Mouse (Mus musculus): Measurements from ENCODE around the gene Hist1h2af. TPM values are rescaled to one million over a fixed set of nuclear protein-coding genes. Genes with fewer than 3 reads are reported as not detected.
"Not testable (repeated sequence)": the region's sequence is repeated elsewhere in the genome, so short reads cannot be mapped to it uniquely, and the experiment has no call there.

Gene Hist1h2af
- polyA plus RNA-seq, 1 experiment from 2014 or later: 4.3 TPM

- Histone ChIP-seq H3K27me3 (ENCODE audit: insufficient read depth, low read length) (no peaks in the 10 kb centered on the region), H3K4me2 (replicated peaks; ENCODE audit: low read depth, low read length) (peak within 1 kb of the TSS; percentile 68), H3K9ac (replicated peaks; ENCODE audit: low read length) (no peak within 1 kb of the TSS; the same call in 1 of the 2 replicates), H3K36me3 (ENCODE audit: insufficient read depth, low read length) (no peaks in the 10 kb centered on the region), H3K4me1 (ENCODE audit: insufficient read depth, low read length) (peaks cover 18% of the 10 kb centered on the region), H3K27ac (ENCODE audit: low read length) (peak within 1 kb of the TSS; percentile 99), H3K9me3 (ENCODE audit: low read length) (no peaks in the 10 kb centered on the region), H3K4me3 (ENCODE audit: low read length) (no peak within 1 kb of the TSS)
- no peak for ATAC-seq (ENCODE audit: low FRiP score, low TSS enrichment)
Measured at GRCm38 (mm10) chr13:23552962-23553361, 19.3 kb downstream of the Hist1h2af start, which contains the start of gene Hist1h1d. TSS of gene Hist1h1d (plus strand) at chr13:23553262.

GRCm38 (mm10) chr13:23554393-23554792, 20.7 kb downstream of the Hist1h2af start:
- ATAC-seq (ENCODE audit: low FRiP score, low TSS enrichment): no peak
- Histone ChIP-seq H3K9me3 (ENCODE audit: low read length) (no peaks in the 10 kb centered on the region), H3K4me1 (ENCODE audit: insufficient read depth, low read length) (peaks cover 18% of the 10 kb centered on the region), H3K4me3 (ENCODE audit: low read length) (peak overlapping the region; percentile 52), H3K27me3 (ENCODE audit: insufficient read depth, low read length) (no peaks in the 10 kb centered on the region), H3K27ac (ENCODE audit: low read length) (peak overlapping the region; percentile 99), H3K9ac (replicated peaks; ENCODE audit: low read length) (peak overlapping the region; percentile 74), H3K4me2 (replicated peaks; ENCODE audit: low read depth, low read length) (peak overlapping the region; percentile 60), H3K36me3 (ENCODE audit: insufficient read depth, low read length) (no peaks in the 10 kb centered on the region)
- WGBS: 19% methylated on average over 9 of the region's 9 CpGs

GRCm38 (mm10) chr13:23554925-23555838, 21.5 kb downstream of the Hist1h2af start:
- H3K4me2 ChIP-seq (replicated peaks; ENCODE audit: low read depth, low read length): peak overlapping the region; percentile 60
- peak; percentile 91 for ATAC-seq (ENCODE audit: low FRiP score, low TSS enrichment)
- H3K36me3 ChIP-seq (ENCODE audit: insufficient read depth, low read length): no peaks in the 10 kb centered on the region
- H3K27ac ChIP-seq (ENCODE audit: low read length): peak overlapping the region; percentile 99
- H3K4me1 ChIP-seq (ENCODE audit: insufficient read depth, low read length): peaks cover 18% of the 10 kb centered on the region
- WGBS: under 1% methylated on average over 45 of the region's 54 CpGs
- peak overlapping the region; percentile 74 for H3K9ac ChIP-seq (replicated peaks; ENCODE audit: low read length)
- no peaks in the 10 kb centered on the region for H3K27me3 ChIP-seq (ENCODE audit: insufficient read depth, low read length)
- H3K9me3 ChIP-seq (ENCODE audit: low read length): no peaks in the 10 kb centered on the region
- H3K4me3 ChIP-seq (ENCODE audit: low read length): peak overlapping the region; percentile 52

- Histone ChIP-seq H3K4me3 (ENCODE audit: low read length) (peak overlapping the region; percentile 52), H3K27ac (ENCODE audit: low read length) (peak overlapping the region; percentile 99), H3K27me3 (ENCODE audit: insufficient read depth, low read length) (no peaks in the 10 kb centered on the region), H3K4me2 (replicated peaks; ENCODE audit: low read depth, low read length) (peak overlapping the region; percentile 60), H3K4me1 (ENCODE audit: insufficient read depth, low read length) (peaks cover 13% of the 10 kb centered on the region), H3K9me3 (ENCODE audit: low read length) (no peaks in the 10 kb centered on the region), H3K36me3 (ENCODE audit: insufficient read depth, low read length) (no peaks in the 10 kb centered on the region), H3K9ac (replicated peaks; ENCODE audit: low read length) (peak overlapping the region; percentile 74)
- under 1% methylated on average over 18 of the region's 18 CpGs for WGBS
- ATAC-seq (ENCODE audit: low FRiP score, low TSS enrichment): peak; percentile 89
Measured at GRCm38 (mm10) chr13:23555839-23556416, 22.2 kb downstream of the Hist1h2af start.

- ATAC-seq (ENCODE audit: low FRiP score, low TSS enrichment): no peak
- H3K27ac ChIP-seq (ENCODE audit: low read length): peak overlapping the region; percentile 76
Measured at GRCm38 (mm10) chr13:23556906-23557305, 23.2 kb downstream of the Hist1h2af start.

GRCm38 (mm10) chr13:23560699-23561098, 27.0 kb downstream of the Hist1h2af start:
- H3K27me3 ChIP-seq (ENCODE audit: insufficient read depth, low read length); H3K4me3 ChIP-seq (ENCODE audit: low read length); ATAC-seq (ENCODE audit: low FRiP score, low TSS enrichment); H3K36me3 ChIP-seq (ENCODE audit: insufficient read depth, low read length); H3K9me3 ChIP-seq (ENCODE audit: low read length); H3K9ac ChIP-seq (replicated peaks; ENCODE audit: low read length); H3K4me1 ChIP-seq (ENCODE audit: insufficient read depth, low read length): not testable (repeated sequence)
- 4% methylated on average over 2 of the region's 2 CpGs for WGBS
- Histone ChIP-seq H3K4me2 (replicated peaks; ENCODE audit: low read depth, low read length) (0 out of 2 replicates have a peak overlapping the region, but pooled peaks have one; percentile 23), H3K27ac (ENCODE audit: low read length) (peak overlapping the region; percentile 43; the same call in 1 of the 2 replicates)

More at GRCm38 (mm10) chr13:23556906-23557305, 23.2 kb downstream of the Hist1h2af start:
- 72% methylated on average over 3 of the region's 3 CpGs for WGBS
- peak overlapping the region; percentile 46; the same call in 1 of the 2 replicates for H3K9ac ChIP-seq (replicated peaks; ENCODE audit: low read length)
- H3K4me1 ChIP-seq (ENCODE audit: insufficient read depth, low read length): peaks cover 12% of the 10 kb centered on the region
- H3K9me3 ChIP-seq (ENCODE audit: low read length): no peaks in the 10 kb centered on the region
- no peaks in the 10 kb centered on the region for H3K36me3 ChIP-seq (ENCODE audit: insufficient read depth, low read length)
- peak overlapping the region; percentile 60 for H3K4me2 ChIP-seq (replicated peaks; ENCODE audit: low read depth, low read length)
- no peaks in the 10 kb centered on the region for H3K27me3 ChIP-seq (ENCODE audit: insufficient read depth, low read length)
- peak overlapping the region; percentile 5; the same call in 1 of the 2 replicates for H3K4me3 ChIP-seq (ENCODE audit: low read length)

- not testable (repeated sequence) for H3K27me3 ChIP-seq (ENCODE audit: insufficient read depth, low read length); H3K9ac ChIP-seq (replicated peaks; ENCODE audit: low read length); ATAC-seq (ENCODE audit: low FRiP score, low TSS enrichment); H3K36me3 ChIP-seq (ENCODE audit: insufficient read depth, low read length); H3K4me1 ChIP-seq (ENCODE audit: insufficient read depth, low read length); H3K9me3 ChIP-seq (ENCODE audit: low read length)
- peak overlapping the region; percentile 100 for H3K27ac ChIP-seq (ENCODE audit: low read length)
- peak overlapping the region; percentile 47 for H3K4me3 ChIP-seq (ENCODE audit: low read length)
- H3K4me2 ChIP-seq (replicated peaks; ENCODE audit: low read depth, low read length): peak overlapping the region; percentile 77
- 0% methylated on average over 2 of the region's 5 CpGs for WGBS
Measured at GRCm38 (mm10) chr13:23561531-23561882, 27.8 kb downstream of the Hist1h2af start.

GRCm38 (mm10) chr13:23561883-23562659, 28.4 kb downstream of the Hist1h2af start, which contains the start of gene Hist1h3e:
TSS of gene Hist1h3e (minus strand) at chr13:23562369.
- WGBS: 1% methylated on average over 55 of the region's 67 CpGs
- H3K9me3 ChIP-seq (ENCODE audit: low read length); H3K36me3 ChIP-seq (ENCODE audit: insufficient read depth, low read length); H3K27me3 ChIP-seq (ENCODE audit: insufficient read depth, low read length); H3K4me1 ChIP-seq (ENCODE audit: insufficient read depth, low read length): not testable (repeated sequence)
- Histone ChIP-seq H3K4me3 (ENCODE audit: low read length) (peak within 1 kb of the TSS; percentile 47), H3K27ac (ENCODE audit: low read length) (peak within 1 kb of the TSS; percentile 100), H3K9ac (replicated peaks; ENCODE audit: low read length) (peak within 1 kb of the TSS; percentile 74), H3K4me2 (replicated peaks; ENCODE audit: low read depth, low read length) (peak within 1 kb of the TSS; percentile 77)
- ATAC-seq (ENCODE audit: low FRiP score, low TSS enrichment): peak; percentile 95

- Histone ChIP-seq H3K9ac (replicated peaks; ENCODE audit: low read length) (peak overlapping the region; percentile 74), H3K27ac (ENCODE audit: low read length) (peak overlapping the region; percentile 100), H3K27me3 (ENCODE audit: insufficient read depth, low read length) (no peaks in the 10 kb centered on the region), H3K4me3 (ENCODE audit: low read length) (peak overlapping the region; percentile 37), H3K36me3 (ENCODE audit: insufficient read depth, low read length) (no peaks in the 10 kb centered on the region), H3K4me1 (ENCODE audit: insufficient read depth, low read length) (no peaks in the 10 kb centered on the region; the same call in 1 of the 2 replicates), H3K4me2 (replicated peaks; ENCODE audit: low read depth, low read length) (peak overlapping the region; percentile 77), H3K9me3 (ENCODE audit: low read length) (no peaks in the 10 kb centered on the region)
- 3% methylated on average over 18 of the region's 18 CpGs for WGBS
- ATAC-seq (ENCODE audit: low FRiP score, low TSS enrichment): peak; percentile 64
Measured at GRCm38 (mm10) chr13:23562699-23563462, 29.2 kb downstream of the Hist1h2af start.

Measured in kidney, embryonic 16.5 days (tissue).